Mouse (Mus musculus): ENCODE data around the gene Golga4.

DNA sequence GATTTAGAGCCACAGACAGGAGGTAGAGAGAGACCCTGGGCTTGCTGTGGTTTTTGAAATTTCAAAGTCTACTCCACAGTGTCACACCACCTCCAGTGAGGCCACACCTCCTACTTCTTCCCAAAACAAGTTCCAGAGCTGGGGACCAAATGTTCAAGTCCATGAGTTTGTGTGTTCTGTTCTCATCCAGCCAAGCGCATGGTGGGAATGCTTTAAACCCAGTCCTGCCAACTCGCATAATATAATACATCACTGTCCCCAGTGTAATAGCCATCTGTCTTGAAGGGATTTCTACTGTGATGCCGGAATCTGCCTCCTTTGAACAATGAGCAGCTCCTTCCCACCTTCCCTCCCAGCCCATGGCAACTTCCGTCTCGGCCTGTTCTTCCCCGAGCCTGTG, 63.3 kb downstream of the Golga4 start:
- no peak for TF ChIP-seq CTCF (IDR thresholded peaks at IDR 0.05; ENCODE audit: extremely low read depth, insufficient read depth, insufficient read length, insufficient replicate concordance)
- no peak for TF ChIP-seq POLR2A (IDR thresholded peaks at IDR 0.05; ENCODE audit: low read depth, low read length)

Data from spleen, adult 2 months (tissue).